Mouse (Mus musculus) MEL (cell line): Measurements from ENCODE around the gene Lipt2. TPM values are rescaled to one million over a fixed set of nuclear protein-coding genes. Genes with fewer than 3 reads are reported as not detected.

ENCODE experiments used
- DNase-seq: peaks from one replicate; pipeline ENCODE4 v3.0.0; 2011; ENCODE audit warnings: low read depth, low spot score
- H3K27ac ChIP-seq: 2 replicates; pipeline ENCODE4 v1.5.1; 2012; ENCODE audit warnings: low read depth, mild to moderate bottlenecking, control low read depth, low read length, moderate library complexity; ENCODE audit not compliant: control insufficient read depth
- H3K27me3 ChIP-seq, 2 experiments: fragments of 150-350 bp in 1 of 2; sonication (generic) in 1 of 2; 2 replicates each; pipeline ENCODE4 v1.6.1; 2012; ENCODE audit warnings: low read length in 2 of 2, mild to moderate bottlenecking in 2 of 2, improper control_type of control experiment in 1 of 2, moderate library complexity in 1 of 2; ENCODE audit not compliant: insufficient read depth in 2 of 2, control insufficient read depth in 1 of 2
- H3K36me3 ChIP-seq, 2 experiments: 2 replicates each; pipeline ENCODE4 v1.6.1; 2012 to 2014; ENCODE audit warnings: low read length in 2 of 2, improper control_type of control experiment in 1 of 2, inconsistent platforms in 1 of 2, mild to moderate bottlenecking in 1 of 2; ENCODE audit not compliant: insufficient read depth in 2 of 2, control insufficient read depth in 1 of 2
- H3K4me1 ChIP-seq, 2 experiments: fragments of 150-350 bp in 1 of 2; sonication (generic) in 1 of 2; 2 replicates each; pipeline ENCODE4 v1.6.1; 2012; ENCODE audit warnings: low read length in 2 of 2, improper control_type of control experiment in 1 of 2, mild to moderate bottlenecking in 1 of 2; ENCODE audit not compliant: insufficient read depth in 2 of 2, control insufficient read depth in 1 of 2
- H3K4me3 ChIP-seq, 2 experiments: fragments of 150-350 bp in 1 of 2; sonication (generic) in 1 of 2; 2 replicates each; pipeline ENCODE4 v1.5.1; 2012; ENCODE audit warnings: low read depth in 2 of 2, low read length in 2 of 2, mild to moderate bottlenecking in 2 of 2, moderate library complexity in 2 of 2, control low read depth in 1 of 2, improper control_type of control experiment in 1 of 2; ENCODE audit not compliant: control insufficient read depth in 1 of 2, insufficient read depth in 1 of 2
- H3K79me2 ChIP-seq: 2 replicates; pipeline ENCODE4 v1.6.1; 2012; ENCODE audit warnings: mild to moderate bottlenecking, low read length, moderate library complexity; ENCODE audit not compliant: control insufficient read depth, poor library complexity, insufficient read depth
- H3K9ac ChIP-seq: 2 replicates; pipeline ENCODE4 v1.6.1; 2012; ENCODE audit warnings: low read depth, mild to moderate bottlenecking, control low read depth, low read length, moderate library complexity; ENCODE audit not compliant: control insufficient read depth, poor library complexity, severe bottlenecking
- H3K9me3 ChIP-seq: fragments of 150-350 bp; sonication (generic); replicated peaks from 2 replicates; pipeline ENCODE4 v1.6.1; 2012; ENCODE audit warnings: mild to moderate bottlenecking, low read length, improper control_type of control experiment, moderate library complexity; ENCODE audit not compliant: insufficient read depth
- CTCF ChIP-seq, 3 experiments: IDR thresholded peaks in 2 of 3; conservative IDR thresholded peaks in 1 of 3; 2 replicates each; pipeline ENCODE4 v1.5.1; 2011 to 2012; ENCODE audit warnings: low read length in 3 of 3, low read depth in 2 of 3, mild to moderate bottlenecking in 2 of 3, improper control_type of control experiment in 1 of 3, inconsistent platforms in 1 of 3, mixed read lengths in 1 of 3, moderate library complexity in 1 of 3; ENCODE audit not compliant: control insufficient read depth in 1 of 3, insufficient read depth in 1 of 3, poor library complexity in 1 of 3, severe bottlenecking in 1 of 3
- ELF1 ChIP-seq: IDR thresholded peaks from 2 replicates; pipeline ENCODE4 v1.6.1; 2014; ENCODE audit warnings: low read depth, mild to moderate bottlenecking, inconsistent platforms, low read length, improper control_type of control experiment, moderate library complexity
- EP300 ChIP-seq, 2 experiments: IDR thresholded peaks; 2 replicates each; pipeline ENCODE4 v1.6.1; 2011; ENCODE audit warnings: improper control_type of control experiment in 2 of 2, low read length in 2 of 2, low read depth in 1 of 2, mild to moderate bottlenecking in 1 of 2
- ETS1 ChIP-seq: IDR thresholded peaks from 2 replicates; pipeline ENCODE4 v1.6.1; 2012; ENCODE audit warnings: low read depth, mild to moderate bottlenecking, inconsistent platforms, low read length, improper control_type of control experiment, moderate library complexity
- GATA1 ChIP-seq: IDR thresholded peaks from 2 replicates; pipeline ENCODE4 v1.6.1; 2011; ENCODE audit warnings: low read depth, low read length, improper control_type of control experiment
- HCFC1 ChIP-seq: IDR thresholded peaks from 2 replicates; pipeline ENCODE4 v1.6.1; 2012; ENCODE audit warnings: low read depth, mild to moderate bottlenecking, inconsistent platforms, low read length, improper control_type of control experiment, moderate library complexity
- KAT2A ChIP-seq: conservative IDR thresholded peaks from 2 replicates; pipeline ENCODE4 v1.6.1; 2012; ENCODE audit warnings: low read depth, low read length, improper control_type of control experiment, inconsistent platforms
- MEF2A ChIP-seq: IDR thresholded peaks from 2 replicates; pipeline ENCODE4 v1.6.1; 2014; ENCODE audit warnings: low read depth, mild to moderate bottlenecking, inconsistent platforms, low read length, improper control_type of control experiment; ENCODE audit not compliant: poor library complexity, insufficient replicate concordance, severe bottlenecking; ENCODE audit errors: extremely low read depth
- MXI1 ChIP-seq: IDR thresholded peaks from 2 replicates; pipeline ENCODE4 v1.6.1; 2011; ENCODE audit warnings: mild to moderate bottlenecking, low read depth, low read length, improper control_type of control experiment
- NELFE ChIP-seq: IDR thresholded peaks from 2 replicates; pipeline ENCODE4 v1.6.1; 2011; ENCODE audit warnings: low read depth, low read length, improper control_type of control experiment
- POLR2AphosphoS2 ChIP-seq: IDR thresholded peaks from 2 replicates; pipeline ENCODE4 v1.6.1; 2011; ENCODE audit warnings: low read length, improper control_type of control experiment
- POLR2AphosphoS5 ChIP-seq: IDR thresholded peaks from 2 replicates; pipeline ENCODE4 v1.6.1; 2012; ENCODE audit warnings: low read depth, borderline replicate concordance, mild to moderate bottlenecking, inconsistent platforms, low read length, moderate library complexity, mixed read lengths
- RCOR1 ChIP-seq: IDR thresholded peaks from 2 replicates; pipeline ENCODE4 v1.6.1; 2012; ENCODE audit warnings: low read depth, mild to moderate bottlenecking, inconsistent platforms, low read length, improper control_type of control experiment
- TAL1 ChIP-seq: IDR thresholded peaks from 2 replicates; pipeline ENCODE4 v1.6.1; 2012; ENCODE audit warnings: mild to moderate bottlenecking, inconsistent platforms, low read length, moderate library complexity, mixed read lengths
- TCF12 ChIP-seq: IDR thresholded peaks from 2 replicates; pipeline ENCODE4 v1.6.1; 2014; ENCODE audit warnings: low read depth, mild to moderate bottlenecking, inconsistent platforms, low read length, improper control_type of control experiment, moderate library complexity
- UBTF ChIP-seq: IDR thresholded peaks from 2 replicates; pipeline ENCODE4 v1.6.1; 2012; ENCODE audit warnings: low read depth, mild to moderate bottlenecking, inconsistent platforms, low read length, improper control_type of control experiment, moderate library complexity, borderline replicate concordance; ENCODE audit not compliant: insufficient read depth
- ZC3H11A ChIP-seq: IDR thresholded peaks from 2 replicates; pipeline ENCODE4 v1.6.1; 2012; ENCODE audit warnings: low read depth, mild to moderate bottlenecking, inconsistent platforms, low read length, improper control_type of control experiment
- ZMIZ1 ChIP-seq: IDR thresholded peaks from 2 replicates; pipeline ENCODE4 v1.6.1; 2012; ENCODE audit warnings: low read depth, mild to moderate bottlenecking, inconsistent platforms, low read length, improper control_type of control experiment, moderate library complexity
- polyA plus RNA-seq, 2 experiments: library from polyadenylated mRNA; stranded (reverse) in 1 of 2; unstranded in 1 of 2; fragments of >175 nt in 1 of 2; fragments of >200 nt in 1 of 2; gene quantifications; 2 replicates each; pipeline versions ENCODE4 v1.2.1 to v1.2.4; 2012; ENCODE audit warnings: low replicate concordance in 2 of 2, low read depth in 1 of 2; ENCODE audit not compliant: insufficient read length in 2 of 2, insufficient read depth in 1 of 2, missing spikeins in 1 of 2
- total RNA-seq: library from RNA; depleted of rRNA; stranded (reverse); fragments of 300-350 nt; gene quantifications from 2 replicates; pipeline ENCODE4 v1.2.3, GENCODE M21; 2012

Lipt2 gene
- total and polyA plus RNA-seq, 3 experiments, result 8.1 to 10.3 TPM; not detected in 1

DNA sequence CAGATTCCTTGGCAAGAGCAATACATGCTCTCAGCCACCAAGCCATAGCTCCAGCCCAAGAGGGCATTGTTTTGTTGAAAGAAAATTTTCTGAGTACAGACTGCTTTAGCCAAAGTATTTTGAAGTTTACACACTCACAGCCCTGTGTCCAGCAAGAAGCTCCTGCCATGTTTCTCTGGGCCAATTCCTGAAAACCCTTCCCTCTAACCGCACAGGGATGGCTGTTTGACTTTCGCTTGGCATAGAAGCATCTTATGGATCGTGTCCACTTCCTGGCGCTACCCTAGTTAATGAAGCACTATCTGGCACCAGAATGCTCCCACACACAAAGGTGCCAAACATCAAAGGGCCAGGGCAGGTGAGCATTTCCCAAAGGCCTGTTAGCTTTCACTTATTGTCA is 10.5 kb upstream of the Lipt2 start:
- Histone ChIP-seq H3K27ac (no peak overlapping the region), H3K9ac (no peak overlapping the region), H3K27me3 (peaks cover 7 to 13% of the 10 kb centered on the region in 2 experiments), H3K79me2 (no peaks in the 10 kb centered on the region), H3K4me1 (no peaks in the 10 kb centered on the region), H3K36me3 (no peaks in the 10 kb centered on the region), H3K4me3 (no peak overlapping the region), H3K9me3 (no peaks in the 10 kb centered on the region)
- no peak for TF ChIP-seq MXI1
- DNase-seq, result no peak

DNA sequence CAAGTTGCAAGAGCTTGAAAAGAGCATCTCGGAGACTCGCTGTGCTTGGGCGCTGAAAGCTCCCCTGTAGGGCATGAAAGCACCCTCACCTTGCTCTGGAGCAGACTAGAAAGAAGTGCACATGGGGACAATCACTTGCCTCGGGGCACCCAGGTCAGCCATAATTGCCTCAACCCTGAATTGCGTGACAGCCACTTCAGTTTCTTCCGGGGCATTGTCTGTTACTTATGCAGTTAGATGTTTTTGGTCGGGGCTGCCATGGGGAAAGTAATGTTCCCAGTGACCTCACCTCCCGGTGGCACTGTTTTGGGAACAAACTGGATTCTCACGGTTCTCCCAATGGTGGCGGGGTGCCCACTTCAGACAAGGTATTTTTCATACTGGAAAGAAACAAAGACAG is 9.0 kb upstream of the Lipt2 start:
- peaks cover 9 to 13% of the 10 kb centered on the region in 2 experiments for H3K27me3 ChIP-seq
- TF ChIP-seq KAT2A (no peak), TCF12 (no peak), EP300 (IDR thresholded peaks at IDR 0.05; ENCODE audit: low read depth in 1 of 2, low read length in 2 of 2) (no peak), TAL1 (no peak), UBTF (no peak), POLR2AphosphoS2 (no peak), GATA1 (no peak), ETS1 (no peak), CTCF (IDR thresholded peaks at IDR 0.05 in 2 of 3, conservative IDR thresholded peaks at IDR 0.05 in 1 of 3; ENCODE audit: control insufficient read depth in 1 of 3, insufficient read depth in 1 of 3, low read depth in 2 of 3, low read length in 3 of 3, poor library complexity in 1 of 3, severe bottlenecking in 1 of 3) (no peak), NELFE (no peak), POLR2AphosphoS5 (no peak), MEF2A (no peak), RCOR1 (no peak), HCFC1 (no peak), ZC3H11A (no peak), ZMIZ1 (no peak), MXI1 (no peak), ELF1 (no peak)
- no peaks in the 10 kb centered on the region for H3K9me3 ChIP-seq
- no peaks in the 10 kb centered on the region for H3K79me2 ChIP-seq
- no peak for DNase-seq
- no peaks in the 10 kb centered on the region for H3K4me1 ChIP-seq
- no peak overlapping the region for H3K9ac ChIP-seq
- H3K36me3 ChIP-seq, result no peaks in the 10 kb centered on the region
- no peak overlapping the region for H3K4me3 ChIP-seq
- no peak overlapping the region for H3K27ac ChIP-seq
